14 mouse cellular contexts compared by ENCODE assay signal in the genomic region with DNA sequence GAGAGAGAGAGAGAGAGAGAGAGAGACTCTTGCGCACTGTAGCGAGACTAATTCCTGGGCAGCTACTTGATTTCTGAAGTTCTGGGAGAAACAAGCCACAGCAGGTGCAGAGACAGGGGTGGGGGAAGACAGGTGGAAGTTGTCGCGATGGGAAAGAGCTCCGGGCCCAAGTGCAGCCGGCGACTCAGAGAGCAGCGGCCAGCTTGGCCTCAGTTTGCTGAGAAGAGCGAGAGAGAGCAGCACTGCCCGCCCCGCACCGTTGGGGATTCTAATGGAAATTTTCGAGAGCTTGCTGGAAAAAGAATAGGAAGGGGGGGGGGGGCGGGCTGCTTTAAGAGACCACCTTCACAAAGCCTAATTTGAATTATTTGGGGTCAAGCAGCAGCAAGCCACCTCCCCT. TPM values are rescaled to one million over a fixed set of nuclear protein-coding genes. Genes with fewer than 3 reads are reported as not detected.
A peak's percentile ranks its signal among the peaks of the same experiment; 100 is the strongest.
DNase-seq lines count a peak whose midpoint lies in the region; ATAC-seq and TF ChIP-seq lines count a peak whose summit lies in the region.
"Had no signal": no experiment of that assay in that cellular context is flagged by ENCODE, and none has a peak within 500 bp of the region (broad histone marks: within the 10 kb centered on the region; RNA-seq: fewer than 3 reads in every experiment).

No protein-coding gene starts in this region.

- 0% methylated on average over 14 of the region's 14 CpGs for WGBS in forebrain, embryonic 10.5 days
- under 1% methylated on average over 14 of the region's 14 CpGs for WGBS in limb, embryonic 13.5 days
- under 1% methylated on average over 13 of the region's 14 CpGs for WGBS in intestine, embryonic 16.5 days

- TF ChIP-seq CTCF in gastrocnemius, adult 2 months (IDR thresholded peaks at IDR 0.05): no peak
- TF ChIP-seq CTCF in CH12.LX (conservative IDR thresholded peaks at IDR 0.05 in 1 of 2, IDR thresholded peaks at IDR 0.05 in 1 of 2; ENCODE audit: low read depth in 2 of 2, low read length in 2 of 2): no peak

- peak overlapping the region; percentile 21; the same call in 1 of the 2 replicates for H3K4me3 ChIP-seq in gastrocnemius, adult 2 months
- H3K4me3 ChIP-seq in CH12.LX (replicated peaks in 1 of 3; ENCODE audit: low read depth in 2 of 3, low read length in 2 of 3, poor library complexity in 1 of 3): no peak overlapping the region
- peak overlapping the region; percentile 36 for H3K4me3 ChIP-seq in forebrain, embryonic 10.5 days
- 0 out of 2 replicates have a peak overlapping the region, but pooled peaks have one; percentile 15 for H3K4me3 ChIP-seq in limb, embryonic 13.5 days
- no peak overlapping the region for H3K4me3 ChIP-seq in intestine, embryonic 16.5 days (ENCODE audit: low read length)
- H3K4me3 ChIP-seq: embryonic facial prominence, embryonic 12.5 days had no signal

- TF ChIP-seq POLR2A in CH12.LX (IDR thresholded peaks at IDR 0.05; ENCODE audit: low read depth, low read length): no peak

- H3K27ac ChIP-seq in gastrocnemius, adult 2 months: no peak overlapping the region
- no peak overlapping the region for H3K27ac ChIP-seq in CH12.LX (ENCODE audit: insufficient read depth, low read depth)
- H3K27ac ChIP-seq in forebrain, embryonic 10.5 days: no peak overlapping the region
- H3K27ac ChIP-seq in limb, embryonic 13.5 days: no peak overlapping the region
- no peak overlapping the region for H3K27ac ChIP-seq in intestine, embryonic 16.5 days (ENCODE audit: low read length)
- H3K27ac ChIP-seq: embryonic facial prominence, embryonic 12.5 days had no signal

- H3K36me3 ChIP-seq in CH12.LX (replicated peaks in 1 of 2; ENCODE audit: control insufficient read depth in 1 of 2, insufficient read depth in 1 of 2, low read length in 1 of 2): no peaks in the 10 kb centered on the region
- H3K36me3 ChIP-seq in forebrain, embryonic 10.5 days (replicated peaks): no peaks in the 10 kb centered on the region
- H3K36me3 ChIP-seq in limb, embryonic 13.5 days: no peaks in the 10 kb centered on the region
- H3K36me3 ChIP-seq in intestine, embryonic 16.5 days (ENCODE audit: control insufficient read depth, insufficient read depth, low read length): no peaks in the 10 kb centered on the region
- H3K36me3 ChIP-seq: embryonic facial prominence, embryonic 12.5 days had no signal

- no peaks in the 10 kb centered on the region for H3K27me3 ChIP-seq in CH12.LX (replicated peaks)
- H3K27me3 ChIP-seq in forebrain, embryonic 10.5 days (ENCODE audit: poor library complexity, severe bottlenecking): peaks cover 100% of the 10 kb centered on the region
- H3K27me3 ChIP-seq in limb, embryonic 13.5 days: peaks cover 98% of the 10 kb centered on the region
- H3K27me3 ChIP-seq in intestine, embryonic 16.5 days (replicated peaks; ENCODE audit: control insufficient read depth, insufficient read depth, low read length): peaks cover 82% of the 10 kb centered on the region

- no peak for TF ChIP-seq RAD21 in CH12.LX (IDR thresholded peaks at IDR 0.05; ENCODE audit: low read depth, low read length)

- in situ Hi-C loops in CH12.LX (cut with MboI; ENCODE audit: low pct_ligation_motif_present, low pct_unique_long_range_greater_than_20kb, low sequenced_read_pairs): no loop called here

- peaks cover 4 to 13% of the 10 kb centered on the region in 2 experiments; a peak in 3 of 4 replicates for H3K4me1 ChIP-seq in CH12.LX (ENCODE audit: control insufficient read depth in 1 of 2, insufficient read depth in 2 of 2)
- peaks cover 70% of the 10 kb centered on the region for H3K4me1 ChIP-seq in forebrain, embryonic 10.5 days
- peaks cover 10% of the 10 kb centered on the region; the same call in 1 of the 2 replicates for H3K4me1 ChIP-seq in limb, embryonic 13.5 days
- no peaks in the 10 kb centered on the region for H3K4me1 ChIP-seq in intestine, embryonic 16.5 days (ENCODE audit: control insufficient read depth, insufficient read depth, low read length)
- H3K4me1 ChIP-seq: embryonic facial prominence, embryonic 12.5 days had no signal

- dilution Hi-C loops in CH12.LX (cut with MboI; ENCODE audit: extremely low pct_ligation_motif_present, extremely low pct_unique_long_range_greater_than_20kb, low sequenced_read_pairs): no loop called here

- H3K9me3 ChIP-seq in CH12.LX (replicated peaks; ENCODE audit: low read length): no peaks in the 10 kb centered on the region
- no peaks in the 10 kb centered on the region for H3K9me3 ChIP-seq in forebrain, embryonic 10.5 days
- no peaks in the 10 kb centered on the region for H3K9me3 ChIP-seq in limb, embryonic 13.5 days
- no peaks in the 10 kb centered on the region for H3K9me3 ChIP-seq in intestine, embryonic 16.5 days (ENCODE audit: control insufficient read depth, low read length)
- H3K9me3 ChIP-seq: embryonic facial prominence, embryonic 12.5 days had no signal

- ATAC-seq in limb, embryonic 13.5 days (ENCODE audit: low FRiP score, low read depth): no peak
- ATAC-seq in intestine, embryonic 16.5 days: no peak

- no peak for TF ChIP-seq EP300 in CH12.LX (IDR thresholded peaks at IDR 0.05; ENCODE audit: low read length)

- no peaks in the 10 kb centered on the region for H3K79me2 ChIP-seq in CH12.LX (replicated peaks; ENCODE audit: control insufficient read depth, extremely low read depth, insufficient read depth, poor library complexity, severe bottlenecking)

- DNase-seq in gastrocnemius, adult 2 months: peak; percentile 34
- no peak for DNase-seq in gastrocnemius, postnatal 14 days
- no peak for DNase-seq in CH12.LX (ENCODE audit: extremely low read depth)
- DNase-seq in forebrain, embryonic 10.5 days (ENCODE audit: extremely low spot score, low spot score): peak; percentile 62
- no peak for DNase-seq in right cerebral cortex, adult 2 months (ENCODE audit: low spot score in 2 of 2)
- no peak for DNase-seq in frontal cortex, postnatal 10 days (ENCODE audit: low spot score in 2 of 2)
- DNase-seq: thymus, adult 2 months had no signal

- no peak overlapping the region for H3K9ac ChIP-seq in CH12.LX (ENCODE audit: insufficient read depth, low read depth)
- H3K9ac ChIP-seq in limb, embryonic 13.5 days: no peak overlapping the region
- no peak overlapping the region for H3K9ac ChIP-seq in intestine, embryonic 16.5 days (ENCODE audit: low read depth, low read length)
- H3K9ac ChIP-seq: embryonic facial prominence, embryonic 12.5 days had no signal

- peak overlapping the region; percentile 89 for H3K4me2 ChIP-seq in CH12.LX (ENCODE audit: insufficient read depth, low read depth, poor library complexity, severe bottlenecking)
- no peak overlapping the region for H3K4me2 ChIP-seq in limb, embryonic 13.5 days (replicated peaks)
- H3K4me2 ChIP-seq in intestine, embryonic 16.5 days (ENCODE audit: low read depth, low read length): no peak overlapping the region
- H3K4me2 ChIP-seq: embryonic facial prominence, embryonic 12.5 days had no signal

- intact Hi-C loops in gastrocnemius, adult 2 months (cut with DNase I): no loop called here
- intact Hi-C loops in gastrocnemius, postnatal 14 days (cut with DNase I; ENCODE audit: low total_unique reads): no loop called here

TF ChIP-seq in CH12.LX, 34 proteins besides CTCF, POLR2A, EP300 and RAD21:
- TF ChIP-seq MYC (IDR thresholded peaks at IDR 0.05; ENCODE audit: low read depth, low read length) (no peak), KAT2A (IDR thresholded peaks at IDR 0.05; ENCODE audit: insufficient replicate concordance, low read length) (no peak), GABPA (IDR thresholded peaks at IDR 0.05; ENCODE audit: insufficient replicate concordance, low read depth, low read length) (no peak), JUN (IDR thresholded peaks at IDR 0.05; ENCODE audit: insufficient read depth, low read depth, low read length) (no peak), MEF2A (IDR thresholded peaks at IDR 0.05; ENCODE audit: borderline replicate concordance, low read depth, low read length) (no peak), ZC3H11A (IDR thresholded peaks at IDR 0.05; ENCODE audit: low read depth, low read length) (no peak), MAFK (IDR thresholded peaks at IDR 0.05; ENCODE audit: insufficient replicate concordance, low read length) (no peak), USF2 (conservative IDR thresholded peaks at IDR 0.05; ENCODE audit: low read depth, low read length) (no peak), SMC3 (IDR thresholded peaks at IDR 0.05; ENCODE audit: low read depth, low read length) (no peak), BHLHE40 (IDR thresholded peaks at IDR 0.05; ENCODE audit: low read depth, low read length) (no peak), MAZ (IDR thresholded peaks at IDR 0.05; ENCODE audit: low read depth, low read length) (no peak), HCFC1 (IDR thresholded peaks at IDR 0.05; ENCODE audit: low read depth, low read length) (no peak), USF1 (IDR thresholded peaks at IDR 0.05; ENCODE audit: low read depth, low read length) (no peak), ZMIZ1 (IDR thresholded peaks at IDR 0.05; ENCODE audit: low read depth, low read length) (no peak), TBP (conservative IDR thresholded peaks at IDR 0.05; ENCODE audit: low read depth, low read length) (no peak), NELFE (IDR thresholded peaks at IDR 0.05; ENCODE audit: low read depth, low read length) (no peak)

RNA-seq across cellular contexts. Expression of gene Gsx2, which starts 7.7 kb away (rescaled TPM):
- not detected for total RNA-seq in gastrocnemius, adult 2 months (2021)
- not detected for total RNA-seq in gastrocnemius, postnatal 14 days (2021)
- total RNA-seq in CH12.LX (2012; rRNA removed): not detected in 2 replicates
- not detected in 2 replicates for total RNA-seq in CH12.LX (2014; rRNA removed)
- not detected in 2 replicates for polyA plus RNA-seq in CH12.LX (2012; ENCODE audit: insufficient read length, low read depth)
- 8.8 and 10.5 TPM in 2 replicates for polyA plus RNA-seq in forebrain, embryonic 10.5 days (2016; fragmentation: Nextera tagmentation; extraction: Ambion mirVana)
- not detected in 2 replicates for polyA plus RNA-seq in limb, embryonic 13.5 days (2015; fragmentation: Nextera tagmentation; extraction: Ambion mirVana)
- not detected in 2 replicates for polyA plus RNA-seq in intestine, embryonic 16.5 days (2015; fragmentation: Nextera tagmentation; extraction: Ambion mirVana)
- total RNA-seq: adrenal gland, adult 18-20 months; gastrocnemius, postnatal 4 days; liver, adult 2 months had no signal
- polyA plus RNA-seq: large intestine, adult 2 months; liver, adult 2 months; thymus, adult 2 months had no signal

RNA-seq across cellular contexts. Expression of gene Chic2, which starts 38.5 kb away (rescaled TPM):
- total RNA-seq in gastrocnemius, adult 2 months (2021): 10 to 100 TPM; 14.5 to 15.8 TPM
- 10 to 100 TPM; 16.0 to 18.1 TPM for total RNA-seq in gastrocnemius, postnatal 14 days (2021)
- total RNA-seq in CH12.LX (2012; rRNA removed) (28.2 and 30.0 TPM in 2 replicates), CH12.LX (2014; rRNA removed) (41.6 and 54.5 TPM in 2 replicates)
- polyA plus RNA-seq in CH12.LX (2012; ENCODE audit: insufficient read length, low read depth): 40.8 and 46.5 TPM in 2 replicates
- polyA plus RNA-seq in forebrain, embryonic 10.5 days (2016; fragmentation: Nextera tagmentation; extraction: Ambion mirVana): 34.4 and 37.8 TPM in 2 replicates
- 30.5 and 35.2 TPM in 2 replicates for polyA plus RNA-seq in limb, embryonic 13.5 days (2015; fragmentation: Nextera tagmentation; extraction: Ambion mirVana)
- 15.9 and 20.2 TPM in 2 replicates for polyA plus RNA-seq in intestine, embryonic 16.5 days (2015; fragmentation: Nextera tagmentation; extraction: Ambion mirVana)

Comparison
In these comparisons a context has a peak if more than half of its experiments do, and no peak if none do; other contexts are left out.
1. DNase-seq: peak in gastrocnemius, adult 2 months (single experiment) and forebrain, embryonic 10.5 days (single experiment); none in gastrocnemius, postnatal 14 days (single experiment), CH12.LX (single experiment), right cerebral cortex, adult 2 months (0 of 2) and frontal cortex, postnatal 10 days (0 of 2).
2. H3K4me3 ChIP-seq: peak in gastrocnemius, adult 2 months (single experiment), forebrain, embryonic 10.5 days (single experiment) and limb, embryonic 13.5 days (single experiment); none in CH12.LX (0 of 3) and intestine, embryonic 16.5 days (single experiment).